Mouse (Mus musculus) liver, embryonic 13.5 days (tissue): ENCODE measurements around the gene Arhgap8. TPM values are rescaled to one million over a fixed set of nuclear protein-coding genes. Genes with fewer than 3 reads are reported as not detected.

ENCODE experiments used
- ATAC-seq: fragments of 200-750 bp; cut with Nextera tagmentation; 2 replicates; pipeline ENCODE4 v1.8.0; 2017; ENCODE audit warnings: low read depth, mild to moderate bottlenecking, moderate number of reproducible peaks, moderate library complexity
- DNase-seq: peaks from one replicate; pipeline ENCODE4 v3.0.0; 2022
- H3K27ac ChIP-seq: fragments of 300-500 bp; sonication (generic); 2 replicates; pipeline ENCODE4 v1.5.1; 2015; ENCODE audit warnings: moderate library complexity, mild to moderate bottlenecking, inconsistent platforms
- H3K27me3 ChIP-seq: fragments of 300-500 bp; sonication (generic); 2 replicates; pipeline ENCODE4 v1.6.1; 2015; ENCODE audit warnings: mild to moderate bottlenecking, inconsistent platforms
- H3K36me3 ChIP-seq: fragments of 300-500 bp; sonication (generic); 2 replicates; pipeline ENCODE4 v1.6.1; 2015; ENCODE audit warnings: mild to moderate bottlenecking, inconsistent platforms
- H3K4me1 ChIP-seq: fragments of 300-500 bp; sonication (generic); replicated peaks from 2 replicates; pipeline ENCODE4 v1.6.1; 2015; ENCODE audit warnings: inconsistent platforms
- H3K4me2 ChIP-seq: fragments of 300-500 bp; sonication (generic); 2 replicates; pipeline ENCODE4 v1.6.1; 2015; ENCODE audit warnings: inconsistent platforms, mild to moderate bottlenecking, moderate library complexity
- H3K4me3 ChIP-seq: fragments of 300-500 bp; sonication (generic); replicated peaks from 2 replicates; pipeline ENCODE4 v1.5.1; 2015; ENCODE audit warnings: mild to moderate bottlenecking, inconsistent platforms
- H3K9ac ChIP-seq: fragments of 300-500 bp; sonication (generic); 2 replicates; pipeline ENCODE4 v1.6.1; 2015; ENCODE audit warnings: mild to moderate bottlenecking, inconsistent platforms
- H3K9me3 ChIP-seq: fragments of 300-500 bp; sonication (generic); replicated peaks from 2 replicates; pipeline ENCODE4 v1.6.1; 2016; ENCODE audit warnings: inconsistent platforms
- WGBS: fragments of 180-500 bp; shearing (Covaris S2); methylation state at CpG from one replicate; pipeline ENCODE4 v1.1.7; 2015; ENCODE audit not compliant: insufficient replicate concordance; 5-methylcytosine and 5-hydroxymethylcytosine counted together
- polyA plus RNA-seq: library from polyadenylated mRNA; unstranded; fragments of >200 nt; fragmentation: Nextera tagmentation; extraction: Ambion mirVana; gene quantifications from 2 replicates; pipeline ENCODE4 v1.2.1, GENCODE M21; 2015

Gene Arhgap8
- polyA plus RNA-seq, 1 experiment from 2014 or later = 0.54 TPM

- Histone ChIP-seq H3K4me3 (no peak overlapping the region), H3K9me3 (no peaks in the 10 kb centered on the region), H3K4me2 (no peak overlapping the region), H3K27ac (no peak overlapping the region), H3K27me3 (no peaks in the 10 kb centered on the region), H3K36me3 (no peaks in the 10 kb centered on the region), H3K9ac (no peak overlapping the region), H3K4me1 (0 out of 2 replicates have a peak, but pooled peaks cover 4% of the 10 kb centered on the region)
- WGBS = 24% methylated on average over 2 of the region's 4 CpGs
- DNase-seq (no peak), ATAC-seq (no peak)
Observed at GRCm38 (mm10) chr15:84736994-84737346, 17.1 kb downstream of the Arhgap8 start.

- ATAC-seq = no peak
- Histone ChIP-seq H3K4me2 (no peak overlapping the region), H3K27me3 (no peaks in the 10 kb centered on the region), H3K27ac (no peak overlapping the region), H3K4me1 (0 out of 2 replicates have a peak, but pooled peaks cover 4% of the 10 kb centered on the region), H3K4me3 (no peak overlapping the region), H3K9me3 (no peaks in the 10 kb centered on the region), H3K36me3 (no peaks in the 10 kb centered on the region), H3K9ac (no peak overlapping the region)
- WGBS = 73% methylated on average over 7 of the region's 7 CpGs
- DNase-seq = no peak
Observed at GRCm38 (mm10) chr15:84738246-84738645, 18.4 kb downstream of the Arhgap8 start.

GRCm38 (mm10) chr15:84741573-84741972 is 21.7 kb downstream of the Arhgap8 start:
- H3K27ac ChIP-seq = no peak overlapping the region
- no peaks in the 10 kb centered on the region for H3K27me3 ChIP-seq
- peaks cover 7% of the 10 kb centered on the region for H3K4me1 ChIP-seq
- no peaks in the 10 kb centered on the region for H3K36me3 ChIP-seq
- H3K9ac ChIP-seq = no peak overlapping the region
- ATAC-seq (no peak), DNase-seq (no peak)
- no peaks in the 10 kb centered on the region for H3K9me3 ChIP-seq
- no peak overlapping the region for H3K4me3 ChIP-seq
- H3K4me2 ChIP-seq = no peak overlapping the region
- WGBS = 53% methylated on average over 3 of the region's 3 CpGs

GRCm38 (mm10) chr15:84743347-84743746 is 23.5 kb downstream of the Arhgap8 start:
- H3K27ac ChIP-seq = peak overlapping the region; percentile 50; the same call in 1 of the 2 replicates
- ATAC-seq = peak; percentile 43
- WGBS = 8% methylated on average over 3 of the region's 3 CpGs

GRCm38 (mm10) chr15:84744308-84744707 is 24.5 kb downstream of the Arhgap8 start:
- H3K9ac ChIP-seq = no peak overlapping the region
- no peaks in the 10 kb centered on the region for H3K36me3 ChIP-seq
- WGBS = 7% methylated on average over 2 of the region's 2 CpGs
- DNase-seq = no peak
- no peak overlapping the region for H3K4me3 ChIP-seq
- peak overlapping the region; percentile 67 for H3K27ac ChIP-seq
- no peaks in the 10 kb centered on the region for H3K27me3 ChIP-seq
- H3K4me1 ChIP-seq = peaks cover 3% of the 10 kb centered on the region
- 0 out of 2 replicates have a peak, but pooled peaks have one; percentile 30 for ATAC-seq
- no peaks in the 10 kb centered on the region for H3K9me3 ChIP-seq
- H3K4me2 ChIP-seq = no peak overlapping the region

More at GRCm38 (mm10) chr15:84743347-84743746, 23.5 kb downstream of the Arhgap8 start:
- no peak for DNase-seq
- Histone ChIP-seq H3K4me2 (no peak overlapping the region), H3K4me1 (peaks cover 3% of the 10 kb centered on the region), H3K9ac (no peak overlapping the region), H3K9me3 (no peaks in the 10 kb centered on the region), H3K27me3 (no peaks in the 10 kb centered on the region), H3K36me3 (no peaks in the 10 kb centered on the region), H3K4me3 (no peak overlapping the region)

- WGBS = 64% methylated on average over 4 of the region's 4 CpGs
- Histone ChIP-seq H3K4me1 (peaks cover 3% of the 10 kb centered on the region), H3K4me2 (no peak overlapping the region), H3K27ac (no peak overlapping the region), H3K36me3 (no peaks in the 10 kb centered on the region), H3K9ac (no peak overlapping the region), H3K4me3 (no peak overlapping the region), H3K9me3 (no peaks in the 10 kb centered on the region), H3K27me3 (no peaks in the 10 kb centered on the region)
- DNase-seq (no peak), ATAC-seq (no peak)
Observed at GRCm38 (mm10) chr15:84745831-84746230, 26.0 kb downstream of the Arhgap8 start.

- H3K4me1 ChIP-seq = no peaks in the 10 kb centered on the region
- no peak overlapping the region for H3K4me3 ChIP-seq
- no peak overlapping the region for H3K27ac ChIP-seq
- no peaks in the 10 kb centered on the region for H3K9me3 ChIP-seq
- no peak for ATAC-seq
- H3K36me3 ChIP-seq = no peaks in the 10 kb centered on the region
- H3K9ac ChIP-seq = no peak overlapping the region
- 6% methylated on average over 3 of the region's 3 CpGs for WGBS
- H3K27me3 ChIP-seq = peaks cover 25% of the 10 kb centered on the region
- H3K4me2 ChIP-seq = no peak overlapping the region
- peak; percentile 31 for DNase-seq
Observed at GRCm38 (mm10) chr15:84754987-84755386, 35.1 kb downstream of the Arhgap8 start.

GRCm38 (mm10) chr15:84756426-84756825 is 36.6 kb downstream of the Arhgap8 start:
- Histone ChIP-seq H3K9me3 (no peaks in the 10 kb centered on the region), H3K4me1 (no peaks in the 10 kb centered on the region), H3K27ac (no peak overlapping the region), H3K4me2 (peak overlapping the region; percentile 42), H3K36me3 (no peaks in the 10 kb centered on the region), H3K9ac (no peak overlapping the region), H3K27me3 (peaks cover 25% of the 10 kb centered on the region), H3K4me3 (no peak overlapping the region; the same call in 1 of the 2 replicates)
- DNase-seq = no peak
- ATAC-seq = no peak
- WGBS = 2% methylated on average over 22 of the region's 22 CpGs

GRCm38 (mm10) chr15:84758493-84758892 is 38.6 kb downstream of the Arhgap8 start:
- no peak overlapping the region for H3K27ac ChIP-seq
- peak; percentile 11 for DNase-seq
- no peak for ATAC-seq
- H3K9me3 ChIP-seq = no peaks in the 10 kb centered on the region
- WGBS = 37% methylated on average over 4 of the region's 4 CpGs
- H3K27me3 ChIP-seq = peaks cover 25% of the 10 kb centered on the region
- H3K4me1 ChIP-seq = no peaks in the 10 kb centered on the region
- no peak overlapping the region for H3K9ac ChIP-seq
- no peak overlapping the region for H3K4me3 ChIP-seq
- H3K4me2 ChIP-seq = no peak overlapping the region
- no peaks in the 10 kb centered on the region for H3K36me3 ChIP-seq

- 68% methylated on average over 8 of the region's 8 CpGs for WGBS
- no peaks in the 10 kb centered on the region for H3K9me3 ChIP-seq
- no peak overlapping the region for H3K9ac ChIP-seq
- ATAC-seq (no peak), DNase-seq (no peak)
- H3K36me3 ChIP-seq = no peaks in the 10 kb centered on the region
- no peak overlapping the region for H3K4me2 ChIP-seq
- H3K4me1 ChIP-seq = no peaks in the 10 kb centered on the region
- no peak overlapping the region for H3K4me3 ChIP-seq
- H3K27ac ChIP-seq = no peak overlapping the region
- no peaks in the 10 kb centered on the region for H3K27me3 ChIP-seq
Observed at GRCm38 (mm10) chr15:84762712-84763422, 43.0 kb downstream of the Arhgap8 start.

GRCm38 (mm10) chr15:84763423-84763812 is 43.6 kb downstream of the Arhgap8 start:
- no peaks in the 10 kb centered on the region for H3K36me3 ChIP-seq
- WGBS = 51% methylated on average over 7 of the region's 7 CpGs
- H3K4me1 ChIP-seq = no peaks in the 10 kb centered on the region
- no peaks in the 10 kb centered on the region for H3K27me3 ChIP-seq
- H3K9ac ChIP-seq = no peak overlapping the region
- DNase-seq (no peak), ATAC-seq (no peak)
- H3K4me2 ChIP-seq = no peak overlapping the region
- no peak overlapping the region for H3K4me3 ChIP-seq
- no peak overlapping the region for H3K27ac ChIP-seq
- no peaks in the 10 kb centered on the region for H3K9me3 ChIP-seq

GRCm38 (mm10) chr15:84766621-84767020 is 46.8 kb downstream of the Arhgap8 start:
- Histone ChIP-seq H3K4me1 (no peaks in the 10 kb centered on the region), H3K36me3 (no peaks in the 10 kb centered on the region), H3K27me3 (no peaks in the 10 kb centered on the region), H3K4me2 (no peak overlapping the region), H3K9me3 (no peaks in the 10 kb centered on the region), H3K27ac (no peak overlapping the region), H3K9ac (no peak overlapping the region), H3K4me3 (no peak overlapping the region)
- 26% methylated on average over 10 of the region's 10 CpGs for WGBS
- DNase-seq (no peak), ATAC-seq (no peak)
